Mouse (Mus musculus) embryonic fibroblast, embryonic 13.5 days (primary cell): ENCODE measurements around the gene Tspan1. TPM values are rescaled to one million over a fixed set of nuclear protein-coding genes. Genes with fewer than 3 reads are reported as not detected.

Source experiments
- H3K27ac ChIP-seq: 2 replicates; pipeline ENCODE4 v1.5.1; 2012; ENCODE audit warnings: low read length, control low read depth, inconsistent platforms; ENCODE audit not compliant: insufficient read depth
- H3K4me1 ChIP-seq: 2 replicates; pipeline ENCODE4 v1.6.1; 2011; ENCODE audit warnings: low read length; ENCODE audit not compliant: control insufficient read depth, insufficient read depth
- H3K4me3 ChIP-seq: 2 replicates; pipeline ENCODE4 v1.5.1; 2011; ENCODE audit warnings: mild to moderate bottlenecking, control low read depth, low read length; ENCODE audit not compliant: insufficient read depth
- CTCF ChIP-seq: IDR thresholded peaks from 2 replicates; pipeline ENCODE4 v1.5.1; 2011; ENCODE audit warnings: mild to moderate bottlenecking, control low read depth, low read length, moderate library complexity, borderline replicate concordance; ENCODE audit not compliant: insufficient read depth
- POLR2A ChIP-seq: IDR thresholded peaks from 2 replicates; pipeline ENCODE4 v1.6.1; 2011; ENCODE audit warnings: low read depth, mild to moderate bottlenecking, control low read depth, low read length, moderate library complexity
- polyA plus RNA-seq: library from polyadenylated mRNA; stranded (reverse); fragments of >200 nt; gene quantifications from 2 replicates; pipeline ENCODE4 v1.2.4, GENCODE M21; 2011; ENCODE audit warnings: low read depth; ENCODE audit not compliant: missing spikeins, insufficient read length

Gene Tspan1
- polyA plus RNA-seq, 1 experiment = not detected

DNA sequence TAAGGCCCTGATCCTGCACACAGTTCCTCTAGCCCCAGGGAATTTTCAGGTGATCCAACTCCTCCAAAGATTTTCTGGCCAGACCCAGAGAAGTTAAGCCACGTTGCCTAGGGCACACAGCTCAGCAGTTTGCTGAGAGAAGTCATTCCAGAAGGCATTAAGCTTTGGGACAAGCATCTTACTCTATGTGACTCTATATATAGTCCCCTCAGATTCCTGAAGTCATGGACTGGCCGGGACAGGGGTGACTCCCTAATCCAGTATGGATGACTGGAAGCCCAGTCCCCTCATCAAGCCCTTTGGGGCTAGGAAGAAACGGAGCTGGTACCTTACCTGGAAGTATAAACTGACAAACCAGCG is 16.6 kb downstream of the Tspan1 start:
- TF ChIP-seq CTCF = no peak
- no peak for TF ChIP-seq POLR2A
- peak overlapping the region; percentile 85 for H3K4me3 ChIP-seq
- H3K4me1 ChIP-seq = no peaks in the 10 kb centered on the region
- peak overlapping the region; percentile 45 for H3K27ac ChIP-seq

DNA sequence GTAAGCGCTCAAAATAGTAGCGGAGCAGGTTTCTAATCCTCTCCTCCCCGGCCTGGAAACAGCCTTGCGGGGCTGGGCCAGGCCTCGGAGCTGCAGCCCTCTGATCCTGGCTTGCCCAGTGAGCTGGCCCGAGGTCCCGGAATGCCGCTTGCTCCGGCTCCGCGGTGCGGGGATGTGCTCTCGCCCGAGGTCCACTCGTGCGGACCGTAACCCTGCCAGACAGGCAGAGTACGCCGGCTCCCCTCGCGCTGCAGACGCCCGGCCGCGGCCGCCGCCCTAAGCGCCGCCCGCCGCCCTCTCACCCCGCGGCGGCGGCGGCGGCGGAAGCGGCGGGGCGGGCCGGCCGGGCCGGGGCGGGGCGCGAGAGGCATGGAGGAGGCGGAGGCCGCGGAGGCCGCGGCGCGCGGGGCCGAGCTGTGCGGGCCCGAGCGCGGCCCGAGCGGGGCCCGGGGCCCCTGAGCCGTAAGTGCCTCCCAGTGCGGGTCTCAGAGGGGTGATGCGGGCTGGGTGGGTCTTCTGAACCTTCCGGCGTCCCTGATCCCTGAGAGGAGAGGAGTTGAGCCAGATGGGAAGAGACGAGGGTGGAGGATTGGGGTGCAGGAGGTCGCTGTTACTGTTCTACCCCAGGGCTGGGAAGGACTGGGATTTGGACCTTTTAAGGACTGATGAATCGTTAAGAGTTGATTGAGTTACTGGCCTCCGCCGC is 17.1 kb downstream of the Tspan1 start:
- H3K4me1 ChIP-seq = no peaks in the 10 kb centered on the region
- peak overlapping the region; percentile 64 for H3K27ac ChIP-seq
- peak overlapping the region; percentile 85 for H3K4me3 ChIP-seq
- no peak for TF ChIP-seq CTCF
- peak; percentile 87 for TF ChIP-seq POLR2A

DNA sequence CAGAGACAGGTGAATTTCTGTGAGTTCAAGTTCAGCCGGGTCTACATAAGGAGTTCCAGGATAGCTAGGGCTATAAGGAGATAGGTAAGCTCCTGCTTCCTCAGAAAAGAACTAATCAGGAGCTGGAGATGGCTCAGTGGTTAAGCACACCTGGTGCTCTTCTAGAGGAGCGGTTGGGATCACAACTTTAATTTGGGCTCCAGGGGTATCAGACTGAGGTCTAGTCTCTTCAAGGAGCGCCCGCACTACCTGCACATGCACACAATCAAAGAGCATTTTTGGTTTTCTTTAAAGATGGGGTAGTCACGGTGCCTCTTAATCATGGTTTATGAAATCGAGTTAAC is 17.6 kb downstream of the Tspan1 start:
- no peak for TF ChIP-seq POLR2A
- TF ChIP-seq CTCF = no peak
- Histone ChIP-seq H3K27ac (peak overlapping the region; percentile 64), H3K4me3 (peak overlapping the region; percentile 67), H3K4me1 (no peaks in the 10 kb centered on the region)

DNA sequence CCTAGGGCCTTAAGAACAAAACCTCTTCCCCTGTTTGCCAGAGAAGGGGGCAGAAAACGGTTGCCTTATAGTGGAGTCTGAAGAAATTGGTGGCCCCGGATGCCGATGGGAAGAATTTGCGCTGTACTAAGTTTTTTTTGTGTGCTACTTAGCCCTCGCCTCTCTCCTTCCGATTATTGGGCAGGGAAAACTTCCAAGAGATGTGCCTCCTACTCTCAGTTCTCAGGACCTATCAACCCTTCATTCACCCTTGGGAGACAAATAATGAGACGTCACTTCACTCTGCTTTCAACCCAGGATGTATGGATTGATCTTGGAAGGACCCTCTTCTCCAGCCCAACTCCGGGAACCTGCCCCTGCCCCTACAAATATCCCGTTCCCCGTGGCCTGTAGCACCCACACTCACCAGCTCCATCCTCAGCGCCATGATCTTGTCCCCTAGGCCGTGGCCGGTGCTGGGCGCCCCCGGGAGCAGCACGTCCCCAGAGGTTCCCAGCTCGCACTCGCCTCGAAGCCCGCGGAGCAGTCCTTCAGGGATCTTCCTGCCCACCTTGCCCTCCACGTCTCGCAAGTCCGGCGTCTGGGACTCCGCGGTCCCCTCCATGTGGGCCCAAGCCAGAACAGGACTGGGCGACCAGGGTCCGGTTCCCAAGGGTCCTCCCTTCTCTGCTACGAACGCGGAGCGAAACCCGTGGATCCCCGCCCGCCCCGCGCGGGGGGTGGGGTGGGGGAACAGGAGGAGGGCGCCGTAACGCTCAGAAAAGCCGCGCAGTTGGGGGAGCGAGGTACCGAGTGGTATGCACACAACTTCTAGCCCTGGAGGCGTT is 23.3 kb downstream of the Tspan1 start:
- TF ChIP-seq POLR2A (peak; percentile 49; the same call in 1 of the 2 replicates), CTCF (no peak)
- Histone ChIP-seq H3K27ac (no peak overlapping the region), H3K4me3 (peak overlapping the region; percentile 73), H3K4me1 (no peaks in the 10 kb centered on the region)

DNA sequence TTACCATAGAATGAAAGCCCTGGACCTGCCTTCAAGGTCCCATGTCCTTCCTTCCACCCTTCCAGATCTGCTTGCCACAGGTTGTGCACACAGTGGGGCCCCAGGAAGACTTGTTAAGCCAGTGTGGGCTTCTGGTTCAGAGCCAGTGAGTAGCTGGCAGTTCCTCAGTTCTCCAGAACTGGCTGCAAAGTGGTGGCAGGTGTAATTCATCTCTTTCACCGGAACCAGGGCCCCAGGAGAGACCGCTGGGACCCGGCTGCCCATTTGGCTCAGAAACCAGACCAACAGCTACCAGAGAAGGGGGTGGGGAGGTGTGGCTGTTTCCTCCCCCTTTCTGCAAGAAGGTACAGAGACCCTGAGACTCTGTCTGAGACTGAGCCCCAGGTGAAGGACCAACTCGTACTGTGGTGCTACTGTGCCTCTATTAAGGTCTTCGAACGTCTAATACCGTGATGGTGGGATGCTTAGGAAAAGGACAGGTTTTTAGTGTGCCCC is 24.0 kb downstream of the Tspan1 start:
- no peak for TF ChIP-seq POLR2A
- TF ChIP-seq CTCF = no peak
- Histone ChIP-seq H3K4me3 (peak overlapping the region; percentile 73; the same call in 1 of the 2 replicates), H3K27ac (no peak overlapping the region), H3K4me1 (no peaks in the 10 kb centered on the region)

DNA sequence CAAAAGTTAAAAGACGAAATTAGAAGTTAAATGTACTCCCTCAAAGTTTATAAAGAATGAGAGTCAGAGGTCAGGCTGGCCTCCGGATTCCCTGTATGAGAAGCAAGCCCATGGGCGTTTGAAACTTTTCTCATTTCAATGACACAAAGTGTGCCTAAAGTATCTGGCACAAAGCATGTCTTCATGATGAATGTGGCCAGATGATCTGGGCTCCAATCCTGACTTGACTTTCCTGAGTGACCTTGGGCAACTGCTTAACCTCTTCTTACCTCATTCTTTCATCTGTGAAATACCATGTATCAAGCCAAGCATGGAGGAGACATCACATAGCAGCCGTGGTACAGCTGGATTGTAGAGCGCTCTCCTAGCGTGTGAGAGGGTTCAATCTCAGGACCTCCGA is 25.1 kb downstream of the Tspan1 start:
- Histone ChIP-seq H3K4me3 (no peak overlapping the region), H3K4me1 (no peaks in the 10 kb centered on the region), H3K27ac (no peak overlapping the region)
- TF ChIP-seq POLR2A = no peak
- no peak for TF ChIP-seq CTCF

DNA sequence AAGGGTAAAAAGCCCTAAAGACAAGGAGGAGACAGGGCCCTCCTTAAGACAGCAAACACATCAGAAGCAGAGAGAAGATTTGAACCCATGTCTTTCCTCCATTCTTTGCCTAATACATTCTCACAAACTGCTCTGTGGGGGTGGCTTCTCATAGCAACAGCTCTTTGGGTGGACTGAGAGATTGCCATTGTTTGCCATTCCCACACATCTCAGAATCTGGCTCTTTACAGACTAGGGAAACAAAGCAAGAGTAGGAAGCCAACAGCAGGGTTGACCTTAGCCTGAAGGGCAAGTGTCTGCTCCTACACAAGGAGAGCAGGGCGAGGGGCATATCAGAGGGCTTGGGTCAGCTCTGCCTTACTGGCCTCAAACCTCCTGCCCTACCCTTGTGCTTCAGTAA is 25.7 kb downstream of the Tspan1 start:
- H3K4me3 ChIP-seq = no peak overlapping the region
- H3K27ac ChIP-seq = no peak overlapping the region
- H3K4me1 ChIP-seq = no peaks in the 10 kb centered on the region
- no peak for TF ChIP-seq CTCF
- no peak for TF ChIP-seq POLR2A

DNA sequence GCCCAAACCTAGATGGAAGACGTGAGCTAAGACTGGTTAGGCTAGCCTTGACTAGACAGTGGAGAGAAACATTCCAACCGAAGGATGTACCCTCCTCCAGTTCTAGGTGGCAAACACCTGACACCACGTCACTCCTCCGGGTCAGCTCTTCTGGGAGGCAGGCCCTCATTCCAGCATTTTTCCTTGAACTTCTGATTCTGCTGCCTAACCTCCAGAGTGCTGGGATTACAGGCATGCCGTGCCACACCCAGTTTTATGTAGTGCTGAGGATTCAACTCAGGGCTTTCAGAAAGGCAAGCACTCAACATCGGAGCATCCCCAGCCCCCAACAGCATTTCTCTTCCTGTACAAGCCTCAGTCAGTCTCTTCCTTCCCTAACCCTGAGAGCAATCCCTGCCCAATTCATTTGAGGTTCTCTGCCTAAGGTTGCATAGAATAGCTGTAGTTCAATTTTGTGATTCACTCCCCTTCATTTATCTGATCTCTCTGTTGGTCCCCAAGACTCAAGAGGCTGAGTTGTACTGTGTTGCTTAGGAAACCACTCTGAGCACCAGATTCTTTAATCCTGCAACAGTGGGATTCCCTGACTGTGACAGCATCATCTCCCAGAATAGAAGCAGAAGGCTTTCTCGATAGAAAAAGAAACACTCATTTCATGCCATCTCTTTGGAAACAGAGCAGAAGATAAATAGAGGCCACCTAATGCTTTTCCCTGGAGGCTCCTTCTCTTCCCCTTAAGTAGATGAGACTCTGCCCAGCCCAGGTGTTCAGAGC is 26.4 kb downstream of the Tspan1 start:
- TF ChIP-seq CTCF = no peak
- TF ChIP-seq POLR2A = no peak
- Histone ChIP-seq H3K27ac (no peak overlapping the region), H3K4me3 (no peak overlapping the region), H3K4me1 (no peaks in the 10 kb centered on the region)

DNA sequence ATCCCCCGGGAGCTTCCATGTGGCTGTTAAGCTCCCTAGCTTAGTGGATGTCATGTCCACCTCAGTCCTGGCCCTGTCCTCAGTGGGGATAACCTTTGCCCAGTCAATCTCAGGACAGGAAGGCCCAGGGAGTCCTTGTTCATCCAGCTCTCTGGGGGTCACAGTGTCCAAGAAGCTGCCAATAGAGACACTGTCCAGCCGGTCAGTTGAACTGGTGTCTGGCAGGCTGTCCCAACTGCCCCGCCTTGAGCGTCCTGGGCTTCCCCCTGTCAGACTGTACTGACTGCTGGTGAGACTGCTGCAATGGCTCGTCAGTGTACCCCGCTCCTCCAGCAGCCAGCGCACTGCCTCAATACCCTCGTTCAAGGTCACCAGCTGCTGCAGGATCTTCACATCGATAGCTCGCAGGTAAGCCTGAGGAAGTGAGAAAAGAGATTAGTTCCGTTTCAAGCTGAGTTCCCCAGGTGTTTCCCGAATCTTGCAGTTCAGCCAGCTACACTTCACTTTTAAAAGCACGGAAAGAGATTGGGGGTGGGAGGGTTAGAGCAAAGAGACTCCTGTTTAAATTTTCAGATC is 29.9 kb downstream of the Tspan1 start:
- Histone ChIP-seq H3K4me1 (no peaks in the 10 kb centered on the region), H3K27ac (no peak overlapping the region), H3K4me3 (no peak overlapping the region)
- no peak for TF ChIP-seq POLR2A

DNA sequence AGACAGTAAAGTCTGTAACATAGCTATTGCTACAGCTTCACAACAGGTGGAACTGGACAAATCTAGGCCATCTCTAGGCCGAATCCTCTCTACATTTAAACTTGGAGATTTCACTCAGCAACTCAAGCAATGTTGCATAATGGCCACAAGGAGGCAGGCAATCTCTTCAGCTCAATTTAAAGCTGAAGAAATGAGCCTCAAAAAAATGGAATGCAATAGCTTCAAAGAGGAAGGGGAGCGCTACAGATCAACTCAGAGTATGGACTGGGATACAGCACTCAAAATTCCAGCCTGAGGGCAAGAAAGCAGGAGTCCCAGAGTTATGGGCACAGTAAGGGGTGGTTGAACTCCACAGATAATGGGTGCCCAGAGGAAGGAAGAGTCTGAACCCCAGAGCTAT is 32.4 kb downstream of the Tspan1 start:
- Histone ChIP-seq H3K4me3 (no peak overlapping the region), H3K4me1 (no peaks in the 10 kb centered on the region), H3K27ac (no peak overlapping the region)
- no peak for TF ChIP-seq POLR2A
- TF ChIP-seq CTCF = no peak
